Mouse (Mus musculus) midbrain, embryonic 14.5 days (tissue): ENCODE measurements around the gene Lpin1. TPM values are rescaled to one million over a fixed set of nuclear protein-coding genes. Genes with fewer than 3 reads are reported as not detected.

Source experiments
- ATAC-seq: fragments of 200-750 bp; cut with Nextera tagmentation; 2 replicates; pipeline ENCODE4 v1.8.0; 2017; ENCODE audit warnings: moderate number of reproducible peaks, moderate library complexity; ENCODE audit not compliant: low FRiP score, low TSS enrichment
- DNase-seq: peaks from one replicate; pipeline ENCODE4 v3.0.0-alpha.2; 2015
- H3K27ac ChIP-seq: fragments of 300-500 bp; sonication (generic); replicated peaks from 2 replicates; pipeline ENCODE4 v1.5.1; 2014; ENCODE audit warnings: mild to moderate bottlenecking, low read depth, low read length, moderate library complexity
- H3K27me3 ChIP-seq: fragments of 300-500 bp; sonication (generic); 2 replicates; pipeline ENCODE4 v1.6.1; 2014; ENCODE audit warnings: low read length, control low read depth, mixed read lengths; ENCODE audit not compliant: control insufficient read depth, insufficient read depth
- H3K36me3 ChIP-seq: fragments of 300-500 bp; sonication (generic); 2 replicates; pipeline ENCODE4 v1.6.1; 2014; ENCODE audit warnings: low read length, control low read depth; ENCODE audit not compliant: control insufficient read depth, insufficient read depth
- H3K4me1 ChIP-seq: fragments of 300-500 bp; sonication (generic); 2 replicates; pipeline ENCODE4 v1.6.1; 2014; ENCODE audit warnings: mild to moderate bottlenecking, antibody characterized with exemption, low read length, control low read depth; ENCODE audit not compliant: control insufficient read depth, insufficient read depth
- H3K4me2 ChIP-seq: fragments of 300-500 bp; sonication (generic); 2 replicates; pipeline ENCODE4 v1.6.1; 2014; ENCODE audit warnings: mild to moderate bottlenecking, low read length, moderate library complexity
- H3K4me3 ChIP-seq: fragments of 300-500 bp; sonication (generic); replicated peaks from 2 replicates; pipeline ENCODE4 v1.5.1; 2014; ENCODE audit warnings: low read depth, low read length
- H3K9ac ChIP-seq: fragments of 300-500 bp; sonication (generic); replicated peaks from 2 replicates; pipeline ENCODE4 v1.6.1; 2014; ENCODE audit warnings: mild to moderate bottlenecking, low read length, moderate library complexity
- H3K9me3 ChIP-seq: fragments of 300-500 bp; sonication (generic); 2 replicates; pipeline ENCODE4 v1.6.1; 2016; ENCODE audit warnings: low read length, control low read depth, mixed read lengths; ENCODE audit not compliant: control insufficient read depth
- WGBS: fragments of 180-500 bp; shearing (Covaris S2); extraction: QIAGEN DNeasy Blood & Tissue Kit; methylation state at CpG from one replicate; pipeline ENCODE4 v1.1.7; 2014; 5-methylcytosine and 5-hydroxymethylcytosine counted together
- polyA plus RNA-seq: library from polyadenylated mRNA; unstranded; fragments of >200 nt; fragmentation: Nextera tagmentation; extraction: Ambion mirVana; gene quantifications from 2 replicates; pipeline ENCODE4 v1.2.1, GENCODE M21; 2014

Gene Lpin1
- polyA plus RNA-seq, 1 experiment from 2014 or later, result 27.1 TPM

DNA sequence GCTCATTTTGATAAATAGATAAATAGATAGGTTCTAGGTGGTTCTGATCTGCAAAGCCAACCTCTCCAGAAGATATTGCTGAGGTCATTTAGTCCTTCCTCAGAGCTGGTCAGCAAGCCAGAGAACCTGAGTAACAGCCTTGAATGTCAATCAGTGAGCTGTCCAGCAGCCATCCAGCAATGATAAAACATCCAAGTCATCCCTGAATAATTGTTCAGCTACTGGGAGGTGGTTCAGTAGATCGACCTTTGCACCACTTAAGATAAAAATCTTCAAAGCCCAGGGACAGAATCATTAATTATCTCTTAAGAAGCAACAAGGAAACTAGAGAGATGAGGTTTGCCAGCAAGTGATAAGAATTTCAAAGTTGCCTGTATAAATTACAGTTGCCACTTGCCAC is 10.4 kb downstream of the Lpin1 start:
- no peaks in the 10 kb centered on the region for H3K27me3 ChIP-seq
- no peak for ATAC-seq
- H3K9me3 ChIP-seq, result no peaks in the 10 kb centered on the region
- no peaks in the 10 kb centered on the region for H3K36me3 ChIP-seq
- H3K4me3 ChIP-seq, result no peak overlapping the region
- H3K9ac ChIP-seq, result no peak overlapping the region
- no peak for DNase-seq
- H3K27ac ChIP-seq, result no peak overlapping the region
- H3K4me1 ChIP-seq, result no peaks in the 10 kb centered on the region
- H3K4me2 ChIP-seq, result no peak overlapping the region
- 89% methylated on average over 1 of the region's 1 CpGs for WGBS

DNA sequence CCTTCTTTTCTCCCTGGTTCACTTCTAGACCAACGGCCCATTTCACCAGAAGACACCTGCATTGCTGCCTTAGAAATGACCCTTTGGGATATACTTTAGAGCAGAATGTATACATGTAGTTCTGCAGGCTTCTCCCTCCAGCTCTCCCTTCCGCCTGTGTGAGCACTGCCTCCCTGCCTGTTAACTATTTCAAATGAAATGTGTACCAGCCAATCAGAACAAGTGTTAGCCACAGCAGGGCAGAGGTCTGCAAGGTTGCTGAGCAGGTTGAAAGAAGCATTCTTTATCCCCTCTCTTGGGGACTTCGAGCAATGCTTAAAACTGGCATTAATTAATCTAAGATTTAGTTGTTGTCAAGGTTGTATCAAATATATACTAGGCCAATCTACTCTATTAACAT is 11.4 kb downstream of the Lpin1 start:
- DNase-seq (no peak), ATAC-seq (no peak)
- no peak overlapping the region for H3K4me3 ChIP-seq
- no peaks in the 10 kb centered on the region for H3K4me1 ChIP-seq
- no peaks in the 10 kb centered on the region for H3K27me3 ChIP-seq
- H3K4me2 ChIP-seq, result no peak overlapping the region
- H3K9me3 ChIP-seq, result no peaks in the 10 kb centered on the region
- no peaks in the 10 kb centered on the region for H3K36me3 ChIP-seq
- 31% methylated on average over 3 of the region's 3 CpGs for WGBS
- H3K9ac ChIP-seq, result no peak overlapping the region
- H3K27ac ChIP-seq, result no peak overlapping the region

DNA sequence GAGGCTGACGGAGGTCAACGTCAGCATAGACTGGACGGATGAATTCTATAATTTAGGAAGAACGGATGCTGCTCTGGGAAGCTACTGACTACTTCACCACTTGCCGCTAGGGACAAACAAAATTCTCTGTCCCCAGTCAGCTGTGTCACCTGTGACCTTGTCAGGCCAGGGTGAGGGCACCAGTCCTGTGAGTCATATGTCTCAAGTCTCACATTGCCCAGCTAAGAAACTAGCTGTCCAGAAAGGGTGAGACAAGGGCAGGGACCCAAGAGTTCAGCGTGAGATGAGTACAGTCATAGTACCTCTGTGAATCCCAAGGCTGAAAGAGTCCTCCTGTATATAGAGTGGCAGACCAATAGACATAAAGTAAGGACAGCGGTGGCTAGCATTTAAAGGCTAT is 17.0 kb downstream of the Lpin1 start:
- Histone ChIP-seq H3K4me3 (no peak overlapping the region), H3K27ac (no peak overlapping the region), H3K9ac (no peak overlapping the region), H3K9me3 (no peaks in the 10 kb centered on the region), H3K4me1 (peaks cover 15% of the 10 kb centered on the region), H3K36me3 (no peaks in the 10 kb centered on the region), H3K27me3 (no peaks in the 10 kb centered on the region), H3K4me2 (no peak overlapping the region)
- DNase-seq (no peak), ATAC-seq (no peak)
- WGBS, result 96% methylated on average over 7 of the region's 7 CpGs

DNA sequence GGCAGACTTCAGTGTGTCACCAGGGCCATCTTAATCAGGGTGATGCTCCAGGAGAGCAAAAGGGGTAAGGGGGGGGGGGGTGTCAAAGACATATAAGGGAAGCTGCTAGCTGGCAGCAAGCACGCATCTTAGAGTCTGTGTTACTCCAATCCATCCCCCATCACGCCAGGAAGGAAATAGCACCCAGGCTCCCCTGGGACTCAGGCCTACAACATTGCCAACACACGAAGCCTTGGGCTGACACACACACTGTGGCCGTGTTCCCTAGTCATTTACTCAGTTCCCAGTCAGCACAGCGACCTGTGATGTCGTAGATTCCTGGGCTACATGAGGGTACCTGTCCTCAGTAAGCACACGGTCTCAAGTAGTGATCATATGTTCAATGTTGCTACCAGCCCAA is 17.8 kb downstream of the Lpin1 start:
- Histone ChIP-seq H3K9me3 (no peaks in the 10 kb centered on the region), H3K4me1 (peaks cover 22% of the 10 kb centered on the region), H3K27me3 (no peaks in the 10 kb centered on the region), H3K4me2 (no peak overlapping the region), H3K27ac (no peak overlapping the region), H3K4me3 (no peak overlapping the region), H3K9ac (no peak overlapping the region), H3K36me3 (no peaks in the 10 kb centered on the region)
- no peak for ATAC-seq
- DNase-seq, result no peak
- WGBS, result 85% methylated on average over 7 of the region's 7 CpGs

DNA sequence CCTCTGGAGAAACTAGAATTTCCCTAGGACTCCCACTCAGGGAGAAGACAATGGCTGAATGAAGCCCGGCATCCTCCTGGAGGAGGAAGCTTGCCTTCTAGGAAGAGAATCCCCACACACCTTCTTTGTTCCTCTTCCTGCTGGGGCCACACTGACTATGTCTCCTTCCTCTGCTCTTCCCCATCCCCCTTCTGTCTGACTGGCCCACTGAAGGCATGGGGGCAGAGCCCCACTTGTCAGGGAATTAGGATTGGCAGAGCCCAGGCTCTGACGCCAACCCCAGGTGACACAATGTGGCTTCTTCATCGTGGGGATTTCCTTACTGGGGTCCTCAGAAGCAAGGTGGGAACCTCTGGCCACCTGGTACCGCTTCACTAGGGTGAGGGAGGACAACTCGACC is 18.3 kb downstream of the Lpin1 start:
- no peak for ATAC-seq
- 62% methylated on average over 5 of the region's 5 CpGs for WGBS
- H3K9ac ChIP-seq, result no peak overlapping the region
- H3K9me3 ChIP-seq, result no peaks in the 10 kb centered on the region
- no peaks in the 10 kb centered on the region for H3K36me3 ChIP-seq
- H3K27me3 ChIP-seq, result no peaks in the 10 kb centered on the region
- no peak overlapping the region for H3K4me3 ChIP-seq
- no peak for DNase-seq
- peaks cover 28% of the 10 kb centered on the region for H3K4me1 ChIP-seq
- peak overlapping the region; percentile 67; the same call in 1 of the 2 replicates for H3K4me2 ChIP-seq
- H3K27ac ChIP-seq, result no peak overlapping the region

DNA sequence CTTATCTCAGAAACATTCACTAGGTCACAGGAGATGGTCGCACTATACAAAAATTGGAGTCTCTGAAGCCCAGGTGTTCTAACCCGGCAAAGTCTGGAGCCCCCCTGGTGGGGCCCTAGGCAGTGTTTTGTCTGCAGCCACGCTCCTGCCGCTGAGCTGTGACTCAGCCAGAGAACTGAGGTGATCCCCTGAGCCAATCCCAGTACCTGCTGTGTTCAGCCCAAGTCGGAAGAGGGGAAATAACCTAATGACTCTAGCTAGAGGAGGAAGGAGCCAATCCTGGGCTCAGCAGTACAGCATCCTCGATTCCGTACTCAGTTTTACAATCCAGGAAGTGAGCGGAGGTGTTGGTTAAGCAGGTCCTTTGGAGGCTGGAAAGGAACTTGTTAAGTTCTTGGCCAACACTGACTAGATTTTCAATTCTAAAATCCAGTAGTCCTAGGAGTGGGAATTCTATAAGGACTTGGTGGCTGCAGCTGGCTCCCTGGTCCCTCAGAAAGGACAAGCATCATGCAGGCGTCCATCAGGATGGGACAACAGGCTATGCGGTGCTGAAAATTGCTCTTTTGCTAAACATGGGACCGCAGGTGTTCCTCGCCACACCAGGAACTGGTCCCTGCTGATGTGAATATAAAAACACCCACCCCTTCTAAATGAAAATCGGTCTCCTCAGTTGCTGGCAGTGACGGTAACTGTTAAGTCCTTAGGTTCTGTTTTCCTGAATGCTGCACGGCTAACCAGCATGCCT is 19.1 kb downstream of the Lpin1 start:
- ATAC-seq, result peak; percentile 74
- H3K4me1 ChIP-seq, result peaks cover 36% of the 10 kb centered on the region
- WGBS, result 7% methylated on average over 15 of the region's 15 CpGs

DNA sequence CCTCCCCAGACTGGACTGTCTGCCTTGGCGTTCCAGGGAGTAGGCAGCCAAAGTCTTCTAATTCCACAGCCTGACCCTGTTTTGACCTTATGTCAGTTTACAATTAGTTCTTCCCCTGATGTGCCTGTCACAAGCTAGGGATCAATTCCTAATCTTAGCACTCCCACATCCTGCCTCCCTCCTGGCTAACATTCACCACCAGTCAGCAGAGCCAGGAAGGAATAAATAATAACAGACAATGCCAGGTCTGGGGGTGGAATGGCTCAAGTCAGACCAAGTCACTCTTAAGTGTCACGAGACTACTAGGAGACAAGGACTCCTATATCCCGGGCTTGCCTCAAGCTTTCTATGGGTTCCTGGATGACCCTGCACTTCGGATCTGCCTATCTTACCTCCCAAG is 20.8 kb downstream of the Lpin1 start:
- H3K4me3 ChIP-seq, result peak overlapping the region; percentile 85
- WGBS, result 22% methylated on average over 4 of the region's 4 CpGs
- no peaks in the 10 kb centered on the region for H3K36me3 ChIP-seq
- H3K4me1 ChIP-seq, result peaks cover 39% of the 10 kb centered on the region
- H3K4me2 ChIP-seq, result peak overlapping the region; percentile 63
- ATAC-seq (no peak), DNase-seq (no peak)
- no peaks in the 10 kb centered on the region for H3K9me3 ChIP-seq
- no peak overlapping the region for H3K27ac ChIP-seq
- no peak overlapping the region for H3K9ac ChIP-seq
- H3K27me3 ChIP-seq, result no peaks in the 10 kb centered on the region

More for the DNA sequence above, 19.1 kb downstream of the Lpin1 start:
- H3K27ac ChIP-seq, result peak overlapping the region; percentile 69
- H3K27me3 ChIP-seq, result no peaks in the 10 kb centered on the region
- peak; percentile 95 for DNase-seq
- peak overlapping the region; percentile 67 for H3K4me2 ChIP-seq
- peak overlapping the region; percentile 55 for H3K9ac ChIP-seq
- no peaks in the 10 kb centered on the region for H3K36me3 ChIP-seq
- H3K4me3 ChIP-seq, result peak overlapping the region; percentile 34
- no peaks in the 10 kb centered on the region for H3K9me3 ChIP-seq

DNA sequence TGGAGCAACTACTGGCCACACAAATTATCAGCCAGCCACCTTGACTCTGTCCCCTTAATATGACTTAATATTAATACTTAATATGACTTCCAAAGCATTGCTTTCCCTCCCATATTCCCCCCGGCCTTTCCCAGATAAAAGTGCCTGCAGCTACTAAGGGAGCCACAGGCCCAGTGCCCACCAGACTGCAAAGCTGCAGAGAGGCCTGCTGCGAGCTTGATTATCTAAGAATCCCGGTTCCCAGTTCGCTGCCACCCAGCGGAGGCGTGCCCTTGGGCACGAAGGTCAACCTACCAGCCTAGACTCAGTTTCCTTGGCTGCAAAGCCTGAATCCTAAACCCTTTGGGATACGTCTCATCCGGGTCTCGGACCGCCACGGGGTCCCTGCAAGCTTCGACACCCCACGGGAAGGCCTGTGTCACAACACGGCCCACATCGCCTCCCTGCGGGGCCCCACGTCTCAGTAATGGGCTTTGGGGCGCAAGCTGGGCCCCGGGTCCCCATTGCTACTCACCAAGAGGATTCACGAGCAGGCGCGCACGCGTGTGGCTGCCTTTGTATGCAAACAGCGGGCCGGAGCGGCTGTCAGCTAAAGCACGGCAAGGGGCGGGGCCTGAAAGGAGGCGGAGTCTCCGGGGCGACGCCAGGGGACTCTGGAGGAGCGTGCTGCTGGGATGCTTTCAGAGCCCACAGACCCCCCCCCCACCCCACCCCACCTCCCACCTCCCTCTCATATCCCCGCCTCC is 21.4 kb downstream of the Lpin1 start:
- H3K27me3 ChIP-seq, result no peaks in the 10 kb centered on the region
- ATAC-seq (peak; percentile 91), DNase-seq (peak; percentile 98)
- peak overlapping the region; percentile 96 for H3K9ac ChIP-seq
- peak overlapping the region; percentile 89 for H3K27ac ChIP-seq
- no peaks in the 10 kb centered on the region for H3K36me3 ChIP-seq
- peak overlapping the region; percentile 63 for H3K4me2 ChIP-seq
- peaks cover 45% of the 10 kb centered on the region for H3K4me1 ChIP-seq
- H3K9me3 ChIP-seq, result no peaks in the 10 kb centered on the region
- WGBS, result under 1% methylated on average over 35 of the region's 36 CpGs
- H3K4me3 ChIP-seq, result peak overlapping the region; percentile 85
